Mouse (Mus musculus) limb, embryonic 13.5 days (tissue): ENCODE measurements around the gene Tmem234. TPM values are rescaled to one million over a fixed set of nuclear protein-coding genes. Genes with fewer than 3 reads are reported as not detected.

ENCODE experiments used
- ATAC-seq: fragments of 200-750 bp; cut with Nextera tagmentation; 2 replicates; pipeline ENCODE4 v1.8.0; 2017; ENCODE audit warnings: low read depth, moderate number of reproducible peaks, moderate TSS enrichment; ENCODE audit not compliant: low FRiP score
- H3K27ac ChIP-seq: fragments of 300-500 bp; sonication (generic); 2 replicates; pipeline ENCODE4 v1.5.1; 2015; ENCODE audit warnings: inconsistent platforms, mild to moderate bottlenecking, moderate library complexity
- H3K27me3 ChIP-seq: fragments of 300-500 bp; sonication (generic); 2 replicates; pipeline ENCODE4 v1.6.1; 2015; ENCODE audit warnings: mild to moderate bottlenecking, inconsistent platforms
- H3K36me3 ChIP-seq: fragments of 300-500 bp; sonication (generic); 2 replicates; pipeline ENCODE4 v1.6.1; 2015; ENCODE audit warnings: inconsistent platforms, mild to moderate bottlenecking, moderate library complexity
- H3K4me1 ChIP-seq: fragments of 300-500 bp; sonication (generic); 2 replicates; pipeline ENCODE4 v1.6.1; 2015; ENCODE audit warnings: inconsistent platforms
- H3K4me2 ChIP-seq: fragments of 300-500 bp; sonication (generic); replicated peaks from 2 replicates; pipeline ENCODE4 v1.6.1; 2015; ENCODE audit warnings: inconsistent platforms, mild to moderate bottlenecking, moderate library complexity
- H3K4me3 ChIP-seq: fragments of 300-500 bp; sonication (generic); 2 replicates; pipeline ENCODE4 v1.5.1; 2015; ENCODE audit warnings: moderate library complexity, mild to moderate bottlenecking, inconsistent platforms
- H3K9ac ChIP-seq: fragments of 300-500 bp; sonication (generic); 2 replicates; pipeline ENCODE4 v1.6.1; 2015; ENCODE audit warnings: mild to moderate bottlenecking, inconsistent platforms
- H3K9me3 ChIP-seq: fragments of 300-500 bp; sonication (generic); 2 replicates; pipeline ENCODE4 v1.6.1; 2016; ENCODE audit warnings: inconsistent platforms
- WGBS: fragments of 180-500 bp; shearing (Covaris S2); methylation state at CpG from one replicate; pipeline ENCODE4 v1.1.7; 2015; 5-methylcytosine and 5-hydroxymethylcytosine counted together
- polyA plus RNA-seq: library from polyadenylated mRNA; unstranded; fragments of >200 nt; fragmentation: Nextera tagmentation; extraction: Ambion mirVana; gene quantifications from 2 replicates; pipeline ENCODE4 v1.2.1, GENCODE M21; 2015

Tmem234 gene
- polyA plus RNA-seq, 1 experiment from 2014 or later = 211 TPM

DNA sequence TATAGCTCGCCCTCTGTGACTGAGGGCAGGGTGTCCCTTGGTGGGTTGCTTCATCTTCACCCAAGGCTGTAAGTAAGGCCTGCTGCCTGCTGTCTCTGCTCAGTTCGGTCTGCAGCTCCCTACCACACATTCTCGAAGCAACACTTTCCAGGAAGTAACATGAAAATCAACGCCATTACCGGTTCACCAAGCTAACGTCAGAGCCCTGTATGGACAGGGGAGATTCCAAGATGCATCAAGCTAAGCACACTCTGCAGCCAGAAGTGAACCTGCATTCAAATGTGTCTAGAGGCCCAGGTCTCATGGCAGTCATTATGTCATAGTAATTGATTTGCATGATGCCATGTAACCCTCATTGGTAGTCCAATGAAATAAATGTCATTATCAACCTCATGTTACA, 30.4 kb upstream of the Tmem234 start:
- 85% methylated on average over 6 of the region's 6 CpGs for WGBS
- no peak overlapping the region for H3K4me2 ChIP-seq
- H3K36me3 ChIP-seq = no peaks in the 10 kb centered on the region
- no peak overlapping the region for H3K9ac ChIP-seq
- no peak overlapping the region for H3K27ac ChIP-seq
- H3K27me3 ChIP-seq = no peaks in the 10 kb centered on the region
- no peak overlapping the region for H3K4me3 ChIP-seq
- H3K4me1 ChIP-seq = peaks cover 2% of the 10 kb centered on the region
- ATAC-seq = no peak
- H3K9me3 ChIP-seq = no peaks in the 10 kb centered on the region

DNA sequence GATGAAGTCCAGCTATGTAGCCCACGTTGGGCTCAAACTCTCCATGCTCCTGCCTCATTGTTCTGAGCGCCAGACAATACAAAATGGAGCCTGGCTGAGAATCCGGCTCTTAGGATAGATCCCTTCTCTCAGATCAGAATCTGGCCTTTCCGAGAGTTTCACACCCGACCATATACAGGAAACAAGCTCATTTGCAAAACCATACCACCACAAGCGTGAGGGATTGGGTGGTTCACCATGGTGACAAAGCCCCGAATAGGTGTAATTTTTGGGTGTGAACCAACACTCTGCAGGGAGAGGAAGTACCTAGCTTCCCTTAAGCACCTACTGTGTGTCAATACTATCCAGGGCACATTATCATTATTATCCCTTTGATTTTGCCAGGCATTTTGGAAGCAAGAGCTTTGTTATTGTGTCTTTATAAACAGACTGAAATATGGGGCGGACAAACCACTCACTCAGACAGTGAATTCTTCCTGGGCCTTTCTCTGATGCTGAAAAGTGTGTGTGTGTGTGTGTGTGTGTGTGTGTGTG, 28.9 kb upstream of the Tmem234 start:
- Histone ChIP-seq H3K27me3 (no peaks in the 10 kb centered on the region), H3K9me3 (no peaks in the 10 kb centered on the region), H3K36me3 (no peaks in the 10 kb centered on the region), H3K4me1 (peaks cover 8% of the 10 kb centered on the region), H3K9ac (no peak overlapping the region), H3K4me3 (no peak overlapping the region), H3K27ac (no peak overlapping the region), H3K4me2 (no peak overlapping the region)
- no peak for ATAC-seq
- WGBS = 71% methylated on average over 8 of the region's 8 CpGs

DNA sequence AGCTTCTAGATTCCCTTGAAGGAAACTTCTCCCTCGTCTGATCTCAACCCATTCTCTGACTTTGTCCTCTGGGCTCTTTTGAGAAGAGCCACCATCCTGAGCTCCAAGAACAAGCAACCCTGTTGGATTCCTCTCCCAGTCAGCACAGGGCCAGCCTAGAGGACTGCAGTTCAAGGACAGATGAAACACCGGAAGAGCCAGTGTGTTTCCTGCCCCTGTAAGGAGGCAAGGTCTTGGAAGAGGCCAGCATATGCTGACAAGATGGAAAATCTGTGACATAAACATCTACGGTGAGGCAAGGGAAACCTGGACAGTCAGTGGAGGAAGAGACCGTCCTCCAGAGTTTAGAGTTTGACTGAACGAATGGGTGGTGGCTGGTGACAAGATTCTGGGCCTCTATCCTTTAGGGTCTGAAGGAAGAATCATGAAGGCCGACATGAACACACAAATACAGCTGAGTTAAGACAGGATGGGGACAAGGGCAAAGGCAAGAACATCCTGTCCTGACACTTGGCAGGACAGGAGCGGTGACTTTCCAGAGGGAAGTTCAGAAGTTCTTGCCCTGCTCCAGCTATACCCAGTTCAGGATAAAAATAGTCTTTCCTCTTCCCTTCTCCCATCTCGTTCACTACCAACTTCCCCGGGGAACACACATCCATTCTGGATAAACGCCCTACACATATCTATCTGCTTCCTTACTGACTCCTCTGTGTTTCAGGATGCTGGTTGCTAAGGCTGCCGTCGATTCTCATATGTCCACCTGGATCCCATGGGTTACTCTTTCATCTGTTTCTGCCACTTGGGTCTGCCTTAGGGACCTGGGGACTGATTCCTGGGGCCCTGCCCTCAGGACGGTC, 28.0 kb upstream of the Tmem234 start:
- no peak overlapping the region for H3K4me2 ChIP-seq
- no peak overlapping the region for H3K4me3 ChIP-seq
- H3K9me3 ChIP-seq = no peaks in the 10 kb centered on the region
- H3K4me1 ChIP-seq = peaks cover 8% of the 10 kb centered on the region
- H3K27me3 ChIP-seq = no peaks in the 10 kb centered on the region
- 81% methylated on average over 13 of the region's 13 CpGs for WGBS
- H3K9ac ChIP-seq = no peak overlapping the region
- H3K36me3 ChIP-seq = no peaks in the 10 kb centered on the region
- no peak for ATAC-seq
- H3K27ac ChIP-seq = no peak overlapping the region

DNA sequence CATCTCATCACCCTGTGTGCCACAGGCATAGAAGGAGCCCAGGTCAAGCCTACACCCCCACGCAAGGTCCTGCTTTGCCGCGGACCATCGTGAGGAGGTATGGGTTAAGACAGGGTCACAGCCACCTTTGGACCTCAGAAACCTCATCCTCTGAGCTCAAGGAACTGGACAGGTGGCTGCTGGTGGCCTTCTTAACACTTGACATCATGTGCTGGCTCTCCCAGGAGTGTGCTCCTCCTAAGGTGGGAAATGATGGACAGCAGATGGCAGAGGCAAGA, 27.4 kb upstream of the Tmem234 start:
- H3K9me3 ChIP-seq = no peaks in the 10 kb centered on the region
- no peak overlapping the region for H3K4me2 ChIP-seq
- 94% methylated on average over 4 of the region's 4 CpGs for WGBS
- no peak overlapping the region for H3K4me3 ChIP-seq
- H3K27ac ChIP-seq = no peak overlapping the region
- H3K36me3 ChIP-seq = no peaks in the 10 kb centered on the region
- H3K27me3 ChIP-seq = no peaks in the 10 kb centered on the region
- peaks cover 8% of the 10 kb centered on the region for H3K4me1 ChIP-seq
- no peak overlapping the region for H3K9ac ChIP-seq
- ATAC-seq = no peak

DNA sequence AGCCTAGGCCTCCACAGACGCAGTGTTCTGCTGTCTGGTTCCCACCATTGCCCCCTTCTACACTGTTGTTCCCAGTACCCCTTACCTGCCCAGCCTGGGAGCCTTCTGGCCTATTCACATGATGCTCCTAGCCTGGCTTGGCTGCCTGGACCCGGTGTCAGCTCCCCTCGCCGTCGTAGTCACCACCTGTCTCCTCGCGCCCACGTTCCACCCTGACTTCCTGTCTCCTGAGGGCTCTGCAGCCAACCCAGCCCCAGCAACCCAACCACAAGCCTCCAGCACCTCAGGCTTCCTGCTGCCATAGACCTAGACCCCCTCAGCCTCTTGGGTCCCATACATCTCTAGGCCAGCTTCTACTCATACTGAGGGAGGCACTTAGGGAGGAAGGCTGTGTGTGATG, 27.0 kb upstream of the Tmem234 start, which contains the start of gene Lck:
Lck (minus strand) TSS at position 212 of the 400 bp plus-strand sequence.
- H3K9me3 ChIP-seq = no peaks in the 10 kb centered on the region
- no peak within 1 kb of the TSS for H3K9ac ChIP-seq
- no peak within 1 kb of the TSS for H3K27ac ChIP-seq
- peaks cover 8% of the 10 kb centered on the region for H3K4me1 ChIP-seq
- H3K4me2 ChIP-seq = no peak within 1 kb of the TSS
- H3K27me3 ChIP-seq = no peaks in the 10 kb centered on the region
- no peak for ATAC-seq
- 86% methylated on average over 8 of the region's 8 CpGs for WGBS
- no peak within 1 kb of the TSS for H3K4me3 ChIP-seq
- H3K36me3 ChIP-seq = no peaks in the 10 kb centered on the region

DNA sequence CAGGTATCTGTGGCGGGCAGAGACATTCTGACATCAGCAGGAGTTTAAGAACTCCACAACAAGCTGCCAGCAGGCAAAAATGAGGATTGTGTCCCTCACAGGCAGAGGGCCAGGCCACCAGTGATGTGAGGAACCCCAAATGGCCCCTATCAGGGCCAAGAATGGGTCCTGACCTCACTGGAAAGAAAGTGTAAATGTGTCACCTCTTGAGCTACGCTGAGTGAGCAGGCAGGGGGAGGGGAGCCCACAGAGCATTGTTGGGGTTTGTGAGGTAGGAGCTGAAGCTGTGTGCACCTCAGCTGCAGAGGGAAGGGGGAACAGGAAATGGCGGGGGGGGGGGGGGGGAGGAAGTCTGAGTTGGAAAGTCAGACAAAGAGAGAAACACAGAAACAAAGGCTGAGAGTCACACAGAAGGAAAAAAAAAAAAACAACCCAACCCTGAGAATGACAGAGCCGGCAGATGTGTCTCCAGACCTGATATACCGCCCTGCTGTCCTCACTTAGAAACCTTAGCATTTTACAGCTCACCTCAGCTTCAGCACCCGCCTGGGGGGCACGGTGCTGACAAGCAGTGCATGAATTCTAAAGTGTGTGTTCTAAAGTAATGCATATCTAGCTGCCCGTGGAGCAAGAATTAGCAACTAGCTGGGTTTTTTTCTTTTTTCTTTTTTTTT, 25.2 kb upstream of the Tmem234 start:
- 24% methylated on average over 7 of the region's 8 CpGs for WGBS
- peak; percentile 66; the same call in 1 of the 2 replicates for ATAC-seq

DNA sequence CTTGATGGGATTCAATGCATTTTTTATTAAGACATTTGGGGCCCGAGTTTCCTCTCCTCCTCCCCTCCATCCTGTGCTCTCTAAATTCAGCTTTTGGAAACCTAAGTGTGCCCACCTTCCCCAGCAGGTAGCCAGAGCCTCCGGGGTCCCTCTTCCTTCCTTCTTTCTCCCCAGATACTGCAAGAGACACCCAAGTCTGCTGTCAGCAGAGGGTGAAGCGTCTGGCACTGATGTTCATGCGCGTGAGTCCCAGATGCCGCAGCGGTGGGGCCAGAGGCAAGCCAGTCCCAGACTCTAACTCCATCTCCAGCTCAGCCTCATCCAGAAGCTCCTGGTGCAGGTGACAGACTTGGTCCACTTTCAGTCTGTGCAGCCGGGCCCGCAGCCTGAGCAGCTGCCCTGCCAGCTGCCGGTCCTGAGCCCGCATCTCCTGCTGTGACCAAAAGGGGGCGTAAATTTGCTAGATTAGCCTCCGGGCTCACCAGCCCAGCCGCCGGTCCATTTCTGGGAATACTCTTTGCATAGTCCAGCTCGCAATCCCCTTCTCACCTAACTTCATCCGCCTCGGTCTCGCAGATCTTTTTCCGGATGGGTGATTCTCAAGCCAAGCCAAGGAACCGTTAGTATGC, 23.5 kb upstream of the Tmem234 start:
- Histone ChIP-seq H3K9ac (no peak overlapping the region; the same call in 1 of the 2 replicates), H3K27ac (no peak overlapping the region), H3K4me3 (no peak overlapping the region), H3K4me2 (peak overlapping the region; percentile 19; the same call in 1 of the 2 replicates), H3K36me3 (no peaks in the 10 kb centered on the region), H3K27me3 (no peaks in the 10 kb centered on the region), H3K9me3 (no peaks in the 10 kb centered on the region), H3K4me1 (peaks cover 8% of the 10 kb centered on the region)
- ATAC-seq = no peak
- 35% methylated on average over 21 of the region's 21 CpGs for WGBS

More for the DNA sequence above, 25.2 kb upstream of the Tmem234 start:
- Histone ChIP-seq H3K27ac (peak overlapping the region; percentile 69; the same call in 1 of the 2 replicates), H3K4me1 (peaks cover 8% of the 10 kb centered on the region), H3K9ac (no peak overlapping the region), H3K36me3 (no peaks in the 10 kb centered on the region), H3K4me3 (no peak overlapping the region), H3K27me3 (no peaks in the 10 kb centered on the region), H3K9me3 (no peaks in the 10 kb centered on the region), H3K4me2 (peak overlapping the region; percentile 36)

DNA sequence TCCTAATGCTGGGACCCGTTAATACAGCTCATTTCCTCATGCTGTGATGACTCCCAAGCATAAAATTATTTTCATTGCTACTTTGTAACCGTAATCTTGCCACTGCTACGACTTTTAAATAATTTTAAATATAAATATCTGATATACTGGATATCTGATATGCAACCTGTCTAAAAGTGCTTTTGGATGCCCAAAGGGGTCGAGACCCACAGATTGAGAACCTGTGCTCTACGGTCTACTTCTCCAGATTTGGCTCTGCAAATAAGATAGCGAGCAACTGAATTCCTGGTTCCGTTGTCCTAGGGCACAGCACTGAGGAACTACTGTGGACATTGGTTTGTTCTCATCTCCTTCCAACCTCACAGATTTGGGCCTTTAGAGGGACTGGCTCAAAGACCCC, 22.8 kb upstream of the Tmem234 start:
- H3K4me1 ChIP-seq = peaks cover 8% of the 10 kb centered on the region
- 82% methylated on average over 7 of the region's 7 CpGs for WGBS
- ATAC-seq = no peak
- H3K4me3 ChIP-seq = no peak overlapping the region
- no peak overlapping the region for H3K9ac ChIP-seq
- H3K27ac ChIP-seq = no peak overlapping the region
- no peaks in the 10 kb centered on the region for H3K9me3 ChIP-seq
- no peak overlapping the region for H3K4me2 ChIP-seq
- no peaks in the 10 kb centered on the region for H3K27me3 ChIP-seq
- H3K36me3 ChIP-seq = no peaks in the 10 kb centered on the region

DNA sequence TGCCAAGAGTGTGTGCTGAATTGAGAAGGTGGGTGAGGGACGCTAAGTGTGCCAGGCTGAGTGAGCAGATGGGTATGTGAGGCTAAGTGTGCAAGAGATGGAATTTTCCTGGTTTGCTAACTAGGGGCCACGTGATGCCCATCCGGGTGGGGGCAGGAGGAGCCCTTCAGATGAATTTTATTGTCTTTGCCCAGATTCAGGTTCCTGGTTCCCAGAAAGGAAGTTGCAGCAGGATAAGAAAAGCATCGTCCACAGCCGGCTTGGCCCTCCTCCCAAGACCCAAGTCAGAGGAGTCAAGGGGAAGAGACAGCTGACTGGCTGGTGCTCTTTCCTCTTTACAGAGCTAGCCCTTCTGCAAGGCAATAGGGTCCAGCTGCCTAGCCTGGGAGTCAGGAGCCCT, 22.0 kb upstream of the Tmem234 start, which contains the start of gene Fam167b:
Fam167b (minus strand) TSS at position 84 of the 400 bp plus-strand sequence.
- Histone ChIP-seq H3K4me1 (peaks cover 8% of the 10 kb centered on the region), H3K27me3 (no peaks in the 10 kb centered on the region), H3K27ac (no peak within 1 kb of the TSS), H3K4me2 (no peak within 1 kb of the TSS; the same call in 1 of the 2 replicates), H3K4me3 (no peak within 1 kb of the TSS), H3K9ac (no peak within 1 kb of the TSS), H3K9me3 (no peaks in the 10 kb centered on the region), H3K36me3 (no peaks in the 10 kb centered on the region)
- ATAC-seq = no peak
- WGBS = 89% methylated on average over 5 of the region's 5 CpGs

DNA sequence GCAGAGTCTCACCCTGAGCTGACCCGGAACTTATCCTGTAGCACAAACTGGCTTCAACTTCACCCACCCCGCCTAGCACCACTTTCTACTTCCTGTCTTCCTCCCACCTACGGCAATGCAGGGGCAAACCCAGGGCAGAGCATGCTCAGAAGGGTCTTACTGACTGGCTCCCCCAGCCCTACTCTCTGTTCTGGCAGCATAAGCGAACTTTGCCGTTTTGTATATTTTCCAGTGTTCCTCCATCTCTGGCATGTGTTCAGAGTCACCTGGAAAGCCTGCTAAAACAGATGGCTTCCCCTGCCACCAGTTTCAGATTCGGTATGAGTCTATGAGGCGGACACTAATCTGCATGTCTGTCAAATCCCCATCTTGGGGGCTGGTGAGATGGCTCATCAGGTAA, 20.1 kb upstream of the Tmem234 start:
- Histone ChIP-seq H3K9ac (no peak overlapping the region), H3K4me2 (no peak overlapping the region), H3K36me3 (no peaks in the 10 kb centered on the region), H3K9me3 (no peaks in the 10 kb centered on the region), H3K4me3 (no peak overlapping the region), H3K4me1 (peaks cover 12% of the 10 kb centered on the region), H3K27ac (no peak overlapping the region), H3K27me3 (no peaks in the 10 kb centered on the region)
- ATAC-seq = no peak
- 56% methylated on average over 7 of the region's 7 CpGs for WGBS

DNA sequence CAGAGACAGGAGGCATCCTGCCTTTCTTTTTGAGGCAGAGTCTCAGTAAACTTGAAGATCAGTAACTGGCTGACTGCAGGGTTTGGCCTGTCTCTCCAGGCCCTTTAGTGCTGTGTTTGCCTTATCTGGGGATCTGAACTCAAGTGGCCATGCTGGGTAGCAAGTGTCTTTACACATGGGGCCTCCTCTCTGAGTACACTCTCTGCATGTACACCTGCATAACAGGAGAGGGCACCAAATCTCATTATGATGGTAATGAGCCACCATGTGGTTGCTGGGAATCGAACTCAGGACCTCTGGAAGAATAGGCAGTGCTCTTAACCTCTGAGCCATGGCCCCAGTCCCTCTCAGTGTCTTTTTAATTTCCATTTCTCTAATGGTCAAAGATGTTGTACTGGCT, 18.2 kb upstream of the Tmem234 start:
- H3K27ac ChIP-seq = no peak overlapping the region
- H3K9me3 ChIP-seq = no peaks in the 10 kb centered on the region
- no peak overlapping the region for H3K9ac ChIP-seq
- H3K36me3 ChIP-seq = no peaks in the 10 kb centered on the region
- H3K27me3 ChIP-seq = no peaks in the 10 kb centered on the region
- peaks cover 12% of the 10 kb centered on the region for H3K4me1 ChIP-seq
- ATAC-seq = no peak
- 91% methylated on average over 1 of the region's 1 CpGs for whole genome bisulfite sequencing
- no peak overlapping the region for H3K4me2 ChIP-seq
- no peak overlapping the region for H3K4me3 ChIP-seq

DNA sequence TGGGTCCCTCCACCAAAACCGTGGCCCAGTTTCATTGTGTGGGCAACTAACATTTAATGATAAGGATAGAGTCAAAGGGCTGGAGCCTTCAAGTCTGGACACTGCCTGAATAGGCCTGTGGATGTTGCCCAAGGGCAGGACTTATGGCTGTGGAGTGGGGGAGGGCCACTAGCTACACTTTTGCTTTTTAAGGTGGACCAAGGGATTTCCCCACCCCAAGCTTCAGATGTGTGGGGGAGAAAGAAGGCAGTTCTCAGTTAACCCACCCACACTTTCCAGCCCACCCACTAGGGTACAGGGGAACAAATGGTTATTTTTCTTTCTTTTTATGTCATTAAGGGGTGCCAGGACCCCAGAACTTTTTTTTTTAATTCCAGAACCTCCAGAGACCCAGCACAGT, 16.1 kb upstream of the Tmem234 start:
- no peaks in the 10 kb centered on the region for H3K27me3 ChIP-seq
- no peaks in the 10 kb centered on the region for H3K36me3 ChIP-seq
- peak overlapping the region; percentile 67; the same call in 1 of the 2 replicates for H3K9ac ChIP-seq
- WGBS = 75% methylated on average over 1 of the region's 1 CpGs
- H3K4me3 ChIP-seq = peak overlapping the region; percentile 53
- H3K4me2 ChIP-seq = peak overlapping the region; percentile 71
- no peak for ATAC-seq
- H3K9me3 ChIP-seq = no peaks in the 10 kb centered on the region
- H3K27ac ChIP-seq = no peak overlapping the region
- H3K4me1 ChIP-seq = peaks cover 12% of the 10 kb centered on the region
